Mouse (Mus musculus) CH12.LX (cell line): ENCODE measurements around the gene Hspa1l. TPM values are rescaled to one million over a fixed set of nuclear protein-coding genes. Genes with fewer than 3 reads are reported as not detected.

Source experiments
- DNase-seq: peaks from one replicate; pipeline ENCODE4 v3.0.0-alpha.2; 2013; ENCODE audit errors: extremely low read depth
- H3K27ac ChIP-seq: 2 replicates; pipeline ENCODE4 v1.5.1; 2012; ENCODE audit warnings: low read depth, mild to moderate bottlenecking, control low read depth, moderate library complexity; ENCODE audit not compliant: insufficient read depth
- H3K27me3 ChIP-seq: replicated peaks from 2 replicates; pipeline ENCODE3; 2012; ENCODE audit warnings: inconsistent platforms
- H3K36me3 ChIP-seq, 2 experiments: replicated peaks in 1 of 2; 2 replicates each; pipeline versions ENCODE3 to v1.6.1; 2012; ENCODE audit warnings: inconsistent platforms in 1 of 2, low read length in 1 of 2, mild to moderate bottlenecking in 1 of 2, mixed read lengths in 1 of 2, moderate library complexity in 1 of 2; ENCODE audit not compliant: control insufficient read depth in 1 of 2, insufficient read depth in 1 of 2
- H3K4me1 ChIP-seq, 2 experiments: 2 replicates each; pipeline ENCODE4 v1.6.1; 2012; ENCODE audit warnings: inconsistent platforms in 1 of 2, moderate library complexity in 1 of 2; ENCODE audit not compliant: insufficient read depth in 2 of 2, control insufficient read depth in 1 of 2
- H3K4me2 ChIP-seq: 2 replicates; pipeline ENCODE4 v1.6.1; 2012; ENCODE audit warnings: low read depth, mild to moderate bottlenecking, control low read depth; ENCODE audit not compliant: poor library complexity, insufficient read depth, severe bottlenecking
- H3K4me3 ChIP-seq, 3 experiments: fragments of 150-350 bp in 1 of 3; sonication (generic) in 1 of 3; replicated peaks in 1 of 3; 2 replicates each; pipeline versions ENCODE3 to v1.5.1; 2011 to 2012; ENCODE audit warnings: low read depth in 2 of 3, low read length in 2 of 3, mild to moderate bottlenecking in 2 of 3, moderate library complexity in 2 of 3, control low read depth in 1 of 3, improper control_type of control experiment in 1 of 3, inconsistent platforms in 1 of 3, mixed read lengths in 1 of 3; ENCODE audit not compliant: poor library complexity in 1 of 3
- H3K79me2 ChIP-seq: replicated peaks from 2 replicates; pipeline ENCODE4 v1.6.1; 2012; ENCODE audit warnings: mild to moderate bottlenecking, moderate library complexity; ENCODE audit not compliant: control insufficient read depth, poor library complexity, insufficient read depth, severe bottlenecking; ENCODE audit errors: extremely low read depth
- H3K9ac ChIP-seq: 2 replicates; pipeline ENCODE4 v1.6.1; 2012; ENCODE audit warnings: low read depth, mild to moderate bottlenecking, control low read depth, moderate library complexity; ENCODE audit not compliant: insufficient read depth
- H3K9me3 ChIP-seq: replicated peaks from 2 replicates; pipeline ENCODE3; 2012; ENCODE audit warnings: low read length, inconsistent platforms, mixed read lengths
- BHLHE40 ChIP-seq: IDR thresholded peaks from 2 replicates; pipeline ENCODE4 v1.6.1; 2011; ENCODE audit warnings: mild to moderate bottlenecking, low read depth, low read length, improper control_type of control experiment
- CHD1 ChIP-seq: IDR thresholded peaks from 2 replicates; pipeline ENCODE4 v1.6.1; 2012; ENCODE audit warnings: low read depth, low read length, improper control_type of control experiment, inconsistent platforms
- CHD2 ChIP-seq: IDR thresholded peaks from 2 replicates; pipeline ENCODE4 v1.6.1; 2011; ENCODE audit warnings: low read length, improper control_type of control experiment
- E2F4 ChIP-seq: IDR thresholded peaks from 2 replicates; pipeline ENCODE4 v1.6.1; 2011; ENCODE audit warnings: low read depth, low read length, improper control_type of control experiment; ENCODE audit not compliant: insufficient replicate concordance
- HCFC1 ChIP-seq: IDR thresholded peaks from 2 replicates; pipeline ENCODE4 v1.6.1; 2012; ENCODE audit warnings: low read depth, mild to moderate bottlenecking, inconsistent platforms, low read length, improper control_type of control experiment
- JUN ChIP-seq: IDR thresholded peaks from 2 replicates; pipeline ENCODE4 v1.6.1; 2011; ENCODE audit warnings: low read depth, mild to moderate bottlenecking, low read length, improper control_type of control experiment, moderate library complexity; ENCODE audit not compliant: insufficient read depth
- JUND ChIP-seq: conservative IDR thresholded peaks from 2 replicates; pipeline ENCODE4 v1.6.1; 2011; ENCODE audit warnings: low read depth, low read length, improper control_type of control experiment
- KAT2A ChIP-seq: IDR thresholded peaks from 2 replicates; pipeline ENCODE4 v1.6.1; 2012; ENCODE audit warnings: low read length, improper control_type of control experiment, inconsistent platforms; ENCODE audit not compliant: insufficient replicate concordance
- MAFK ChIP-seq: IDR thresholded peaks from 2 replicates; pipeline ENCODE4 v1.6.1; 2011; ENCODE audit warnings: low read length, improper control_type of control experiment; ENCODE audit not compliant: insufficient replicate concordance
- MAZ ChIP-seq: IDR thresholded peaks from 2 replicates; pipeline ENCODE4 v1.6.1; 2012; ENCODE audit warnings: low read depth, mild to moderate bottlenecking, inconsistent platforms, low read length, improper control_type of control experiment, moderate library complexity
- MXI1 ChIP-seq: IDR thresholded peaks from 2 replicates; pipeline ENCODE4 v1.6.1; 2011; ENCODE audit warnings: mild to moderate bottlenecking, low read depth, low read length, improper control_type of control experiment
- MYC ChIP-seq: IDR thresholded peaks from 2 replicates; pipeline ENCODE4 v1.6.1; 2011; ENCODE audit warnings: low read depth, mild to moderate bottlenecking, improper control_type of control experiment, low read length
- NELFE ChIP-seq: IDR thresholded peaks from 2 replicates; pipeline ENCODE4 v1.6.1; 2011; ENCODE audit warnings: low read depth, low read length, improper control_type of control experiment
- NRF1 ChIP-seq: IDR thresholded peaks from 2 replicates; pipeline ENCODE4 v1.6.1; 2014; ENCODE audit warnings: low read depth, mild to moderate bottlenecking, inconsistent platforms, low read length, improper control_type of control experiment, moderate library complexity
- RAD21 ChIP-seq: IDR thresholded peaks from 2 replicates; pipeline ENCODE4 v1.6.1; 2011; ENCODE audit warnings: low read depth, mild to moderate bottlenecking, low read length, improper control_type of control experiment, moderate library complexity
- SIN3A ChIP-seq: IDR thresholded peaks from 2 replicates; pipeline ENCODE4 v1.6.1; 2012; ENCODE audit warnings: low read length, improper control_type of control experiment, inconsistent platforms
- SMC3 ChIP-seq: IDR thresholded peaks from 2 replicates; pipeline ENCODE4 v1.6.1; 2011; ENCODE audit warnings: low read depth, low read length, improper control_type of control experiment
- TCF12 ChIP-seq: IDR thresholded peaks from 2 replicates; pipeline ENCODE4 v1.6.1; 2014; ENCODE audit warnings: low read depth, mild to moderate bottlenecking, inconsistent platforms, low read length, improper control_type of control experiment
- USF2 ChIP-seq: conservative IDR thresholded peaks from 2 replicates; pipeline ENCODE4 v1.6.1; 2011; ENCODE audit warnings: low read depth, low read length, improper control_type of control experiment
- ZKSCAN1 ChIP-seq: IDR thresholded peaks from 2 replicates; pipeline ENCODE4 v1.6.1; 2012; ENCODE audit warnings: low read depth, inconsistent platforms, low read length, improper control_type of control experiment, borderline replicate concordance
- ZMIZ1 ChIP-seq: IDR thresholded peaks from 2 replicates; pipeline ENCODE4 v1.6.1; 2012; ENCODE audit warnings: low read depth, mild to moderate bottlenecking, inconsistent platforms, low read length, improper control_type of control experiment
- dilution Hi-C: fragments of 300-500 bp; cut with MboI; formaldehyde crosslinking; loops from 2 replicates; pipeline ENCODE4 v1.14.3; 2020; ENCODE audit warnings: low sequenced_read_pairs; ENCODE audit not compliant: extremely low pct_unique_long_range_greater_than_20kb, extremely low pct_ligation_motif_present
- in situ Hi-C: fragments of 300-500 bp; cut with MboI; formaldehyde crosslinking; loops from 3 replicates; pipeline ENCODE4 v1.14.3; 2019; ENCODE audit warnings: low sequenced_read_pairs, low pct_ligation_motif_present, low pct_unique_long_range_greater_than_20kb, mixed read lengths
- polyA plus RNA-seq: library from polyadenylated mRNA; unstranded; fragments of >175 nt; gene quantifications from 2 replicates; pipeline ENCODE4 v1.2.1, GENCODE M21; 2012; ENCODE audit warnings: low read depth; ENCODE audit not compliant: insufficient read length
- total RNA-seq, 2 experiments: library from RNA; depleted of rRNA; stranded (reverse); fragments of 300-350 nt in 1 of 2; fragments of >200 nt in 1 of 2; gene quantifications; 2 replicates each; pipeline ENCODE4 v1.2.3; 2012 to 2014

Hspa1l gene
- total and polyA plus RNA-seq, 3 experiments, result 0.30 to 1.4 TPM; not detected in 1

DNA sequence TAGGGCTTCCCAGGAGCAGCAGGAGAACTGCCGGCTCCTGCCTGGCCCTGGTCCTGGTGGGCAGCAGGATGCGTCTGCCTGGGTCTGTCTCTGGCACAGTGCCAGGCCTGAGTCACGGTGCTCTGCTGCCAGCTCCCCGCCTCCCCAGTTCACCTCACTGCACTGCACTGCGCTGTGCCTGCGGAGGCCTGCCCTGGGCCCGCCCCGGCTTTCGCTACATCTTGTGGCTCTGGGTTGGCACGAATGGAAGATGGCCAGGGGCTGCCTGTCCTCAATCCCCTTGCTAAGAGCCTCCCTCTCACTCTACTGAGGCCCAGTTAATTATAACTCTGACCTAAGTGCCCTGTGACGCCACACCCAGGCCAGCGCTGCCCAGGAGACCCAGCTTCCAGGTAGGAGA, 43.9 kb downstream of the Hspa1l start, which contains the start of gene Vwa7:
Gene Vwa7 (plus strand): TSS at position 204 of the 400 bp plus-strand sequence.
- no peak within 1 kb of the TSS for H3K27ac ChIP-seq
- H3K27me3 ChIP-seq, result no peaks in the 10 kb centered on the region
- H3K36me3 ChIP-seq, result peaks cover 52 to 84% of the 10 kb centered on the region in 2 experiments
- no peak within 1 kb of the TSS for H3K4me3 ChIP-seq
- dilution Hi-C loops, result no loop called here
- DNase-seq, result no peak
- H3K4me1 ChIP-seq, result peaks cover 0 to 7% of the 10 kb centered on the region in 2 experiments; a peak in 2 of 4 replicates
- in situ Hi-C loops, result loop anchor here (10.0 kb wide), 1 partner anchor 218 kb away; the partner anchor contains the start of genes Atp6v1g2 and Nfkbil1
- H3K4me2 ChIP-seq, result no peak within 1 kb of the TSS
- H3K79me2 ChIP-seq, result no peaks in the 10 kb centered on the region
- TF ChIP-seq JUND, result no peak
- no peak for TF ChIP-seq BHLHE40
- TF ChIP-seq CHD2, result no peak
- TF ChIP-seq MXI1, result no peak
- TF ChIP-seq MAFK, result no peak
- TF ChIP-seq JUN, result no peak
- no peak for TF ChIP-seq MAZ
- no peak for TF ChIP-seq RAD21
- no peak for TF ChIP-seq CHD1
- no peak for TF ChIP-seq MYC
- no peak for TF ChIP-seq TCF12
- no peak for TF ChIP-seq SMC3
- TF ChIP-seq NRF1, result no peak
- TF ChIP-seq ZKSCAN1, result no peak
- TF ChIP-seq KAT2A, result no peak
- no peak for TF ChIP-seq E2F4
- no peaks in the 10 kb centered on the region for H3K9me3 ChIP-seq
- no peak within 1 kb of the TSS for H3K9ac ChIP-seq

DNA sequence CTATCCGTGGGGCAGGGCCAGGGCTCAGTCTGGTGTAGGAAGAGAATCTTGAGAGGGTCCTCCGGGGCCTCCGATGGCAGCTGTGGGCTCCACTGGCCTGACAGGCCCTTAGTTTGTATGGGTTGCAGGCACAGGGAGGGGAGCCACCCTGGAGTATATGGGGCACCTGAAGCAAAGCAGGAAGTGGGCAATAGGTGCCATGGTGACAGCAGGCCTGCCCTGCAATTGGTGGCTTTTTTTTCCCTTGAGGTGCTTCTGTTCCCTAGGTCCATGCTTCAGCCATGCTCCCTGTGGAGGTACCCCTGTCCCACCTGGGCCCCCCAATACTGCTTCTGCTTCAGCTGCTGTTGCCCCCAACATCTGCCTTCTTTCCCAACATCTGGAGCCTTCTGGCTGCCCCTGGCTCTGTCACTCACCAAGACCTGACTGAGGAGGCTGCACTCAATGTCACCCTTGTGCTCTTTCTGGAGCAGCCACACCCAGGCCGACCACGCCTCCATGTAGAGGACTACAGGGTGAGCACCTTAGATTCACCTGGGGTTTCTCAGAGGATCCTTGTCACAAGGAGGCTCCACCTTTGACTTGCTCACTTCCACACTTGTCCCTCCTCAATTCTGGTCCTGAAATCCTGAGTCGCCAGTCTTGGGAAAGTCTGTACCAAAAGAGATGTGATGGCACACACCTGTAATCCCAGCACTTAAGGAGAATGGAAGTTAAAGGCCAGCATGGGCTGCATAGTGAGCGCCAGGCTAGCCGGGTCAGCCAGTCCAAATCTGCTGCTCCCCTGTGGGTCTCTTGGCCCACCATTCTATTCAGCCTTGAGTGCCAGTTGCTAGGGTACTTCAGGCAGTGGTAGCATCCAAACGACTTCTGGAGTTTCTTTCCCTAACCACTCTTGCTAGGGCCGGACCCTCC, 44.5 kb downstream of the Hspa1l start:
- in situ Hi-C loops (loop anchor here (10.0 kb wide), 1 partner anchor 218 kb away; the partner anchor contains the start of genes Atp6v1g2 and Nfkbil1), dilution Hi-C loops (no loop called here)
- no peak overlapping the region for H3K4me3 ChIP-seq
- H3K4me1 ChIP-seq, result peaks cover 0 to 11% of the 10 kb centered on the region in 2 experiments; a peak in 2 of 4 replicates
- H3K9me3 ChIP-seq, result no peaks in the 10 kb centered on the region
- H3K9ac ChIP-seq, result no peak overlapping the region
- no peak for DNase-seq
- H3K27ac ChIP-seq, result no peak overlapping the region
- H3K27me3 ChIP-seq, result no peaks in the 10 kb centered on the region
- no peaks in the 10 kb centered on the region for H3K79me2 ChIP-seq
- no peak overlapping the region for H3K4me2 ChIP-seq
- H3K36me3 ChIP-seq, result peaks cover 45 to 79% of the 10 kb centered on the region in 2 experiments
- no peak for TF ChIP-seq HCFC1
- TF ChIP-seq USF2, result no peak
- TF ChIP-seq SIN3A, result no peak
- TF ChIP-seq ZKSCAN1, result no peak
- peak; percentile 25; the same call in 1 of the 2 replicates for TF ChIP-seq CHD2
- no peak for TF ChIP-seq ZMIZ1
- TF ChIP-seq NELFE, result no peak
